Mouse (Mus musculus): Measurements from ENCODE around the gene Ssh3. TPM values are rescaled to one million over a fixed set of nuclear protein-coding genes. Genes with fewer than 3 reads are reported as not detected.

The Ssh3 gene
- polyA plus RNA-seq, 1 experiment from 2014 or later = 17.4 TPM

DNA sequence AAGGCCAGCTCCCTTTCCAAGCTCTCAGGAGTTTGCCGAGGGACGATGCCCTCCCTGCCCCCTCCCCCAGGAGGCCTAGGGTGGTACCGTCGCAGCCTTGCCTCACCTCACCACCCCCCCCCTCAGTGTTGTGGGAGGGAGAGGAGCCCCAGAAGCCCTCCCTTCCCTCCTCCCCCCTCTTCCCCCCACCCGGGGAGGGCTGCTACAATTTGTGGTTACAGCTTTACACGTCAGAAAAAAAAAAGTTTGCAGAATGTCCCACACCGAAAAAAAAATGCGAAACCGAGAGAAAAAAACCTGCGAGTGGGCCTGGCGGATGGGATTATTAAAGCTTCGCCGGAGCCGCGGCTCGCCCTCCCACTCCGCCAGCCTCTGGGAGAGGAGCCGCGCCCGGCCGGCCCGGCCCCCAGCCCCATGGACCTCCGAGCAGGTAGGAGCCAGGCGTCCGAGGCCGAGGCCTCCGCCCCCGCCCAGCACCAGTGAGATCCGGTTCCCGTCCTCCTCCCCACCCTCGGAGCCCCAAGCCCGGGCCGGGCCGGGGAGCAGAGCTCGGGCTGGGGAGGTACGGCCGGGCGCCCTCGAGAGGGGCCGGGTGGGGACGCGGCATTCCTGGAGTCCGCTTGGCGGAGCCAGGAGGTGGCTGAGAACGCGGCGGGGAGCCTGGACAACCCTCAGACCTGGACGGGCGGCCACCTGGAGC lies 54.8 kb downstream of the Ssh3 start, which contains the start of the genes Clcf1 and AC109138.7:
Gene Clcf1, plus strand, starts transcription at position 168 of the 700 bp plus-strand sequence.
Gene AC109138.7, plus strand, starts transcription at position 287 of the 700 bp plus-strand sequence.
- H3K9ac ChIP-seq = peak within 1 kb of the TSS; percentile 98
- peaks cover 4% of the 10 kb centered on the region; the same call in 1 of the 2 replicates for H3K27me3 ChIP-seq
- H3K4me3 ChIP-seq = peak within 1 kb of the TSS; percentile 95
- under 1% methylated on average over 45 of the region's 49 CpGs for WGBS
- peak within 1 kb of the TSS; percentile 97 for H3K27ac ChIP-seq
- no peaks in the 10 kb centered on the region for H3K9me3 ChIP-seq
- 0 out of 2 replicates have a peak, but pooled peaks have one; percentile 12 for ATAC-seq (ENCODE audit: insufficient number of reproducible peaks, insufficient read depth, low FRiP score, low TSS enrichment, low read depth)
- peaks cover 66% of the 10 kb centered on the region for H3K4me1 ChIP-seq
- peak within 1 kb of the TSS; percentile 87 for H3K4me2 ChIP-seq
- H3K36me3 ChIP-seq = no peaks in the 10 kb centered on the region

DNA sequence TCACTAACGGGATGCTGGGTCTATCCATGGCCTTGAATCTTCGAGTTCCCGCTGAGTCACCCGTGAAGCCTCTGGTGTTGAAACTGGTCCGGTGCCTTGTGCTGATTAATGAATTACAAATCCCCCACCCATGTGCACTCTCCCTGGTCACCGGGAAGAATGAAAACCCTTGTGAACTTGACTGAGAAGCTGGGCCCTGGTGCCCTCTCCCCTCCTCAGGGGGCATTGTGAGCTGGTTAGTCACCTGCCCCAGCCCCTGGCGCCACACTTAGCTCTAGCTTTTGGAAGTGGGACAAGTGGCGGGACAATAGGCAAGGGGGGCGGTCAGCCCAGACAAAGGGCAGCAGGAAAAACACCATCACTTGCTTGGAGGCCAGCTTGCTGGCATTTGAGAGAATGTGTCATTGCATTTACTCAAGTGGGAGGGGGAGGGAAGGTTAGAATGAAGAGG lies 55.4 kb downstream of the Ssh3 start:
- Histone ChIP-seq H3K4me1 (peaks cover 60% of the 10 kb centered on the region), H3K4me2 (peak overlapping the region; percentile 87), H3K27ac (peak overlapping the region; percentile 97), H3K27me3 (peaks cover 4% of the 10 kb centered on the region; the same call in 1 of the 2 replicates), H3K36me3 (no peaks in the 10 kb centered on the region), H3K9ac (peak overlapping the region; percentile 98), H3K4me3 (peak overlapping the region; percentile 95), H3K9me3 (no peaks in the 10 kb centered on the region)
- ATAC-seq (ENCODE audit: insufficient number of reproducible peaks, insufficient read depth, low FRiP score, low TSS enrichment, low read depth) = no peak
- WGBS = 9% methylated on average over 9 of the region's 9 CpGs

- WGBS = 14% methylated on average over 4 of the region's 4 CpGs
- Histone ChIP-seq H3K27ac (peak overlapping the region; percentile 97), H3K27me3 (peaks cover 4% of the 10 kb centered on the region; the same call in 1 of the 2 replicates), H3K36me3 (no peaks in the 10 kb centered on the region), H3K4me3 (no peak overlapping the region), H3K4me2 (peak overlapping the region; percentile 87), H3K4me1 (peaks cover 45% of the 10 kb centered on the region), H3K9me3 (no peaks in the 10 kb centered on the region), H3K9ac (peak overlapping the region; percentile 46)
- ATAC-seq (ENCODE audit: insufficient number of reproducible peaks, insufficient read depth, low FRiP score, low TSS enrichment, low read depth) = no peak
Observed at GRCm38 (mm10) chr19:4211891-4212588, 56.9 kb downstream of the Ssh3 start.

Small RNA genes within 50 kb of the gene (microRNA-seq; reads per million reads assigned to microRNA genes)
- gene Gm26115 (not detected), gene Mir6985 (not detected)

Other genes with a start within 250 kb of the Ssh3 start
- gene Gstp1, start 231.2 kb downstream of the Ssh3 start, polyA plus RNA-seq (2015; fragmentation: Nextera tagmentation; extraction: Ambion mirVana) = 535 and 609 TPM in 2 replicates
- gene Gstp2, start 223.2 kb downstream of the Ssh3 start, polyA plus RNA-seq (2015; fragmentation: Nextera tagmentation; extraction: Ambion mirVana) = 1.2 and 3.4 TPM in 2 replicates
- 0.32 and 0.41 TPM in 2 replicates for gene Gstp3, start 209.6 kb downstream of the Ssh3 start, polyA plus RNA-seq (2015; fragmentation: Nextera tagmentation; extraction: Ambion mirVana)
- gene Cabp2, start 187.6 kb downstream of the Ssh3 start, polyA plus RNA-seq (2015; fragmentation: Nextera tagmentation; extraction: Ambion mirVana) = not detected in 2 replicates
- 55.6 and 62.3 TPM in 2 replicates for gene Cdk2ap2, start 172.0 kb downstream of the Ssh3 start, polyA plus RNA-seq (2015; fragmentation: Nextera tagmentation; extraction: Ambion mirVana)
- 6.4 and 8.3 TPM in 2 replicates for gene Pitpnm1, start 169.2 kb downstream of the Ssh3 start, polyA plus RNA-seq (2015; fragmentation: Nextera tagmentation; extraction: Ambion mirVana)
- gene Aip, start 143.3 kb downstream of the Ssh3 start, polyA plus RNA-seq (2015; fragmentation: Nextera tagmentation; extraction: Ambion mirVana) = 97.6 and 107 TPM in 2 replicates
- not detected in 2 replicates for gene Gpr152, start 129.4 kb downstream of the Ssh3 start, polyA plus RNA-seq (2015; fragmentation: Nextera tagmentation; extraction: Ambion mirVana)
- not detected in 2 replicates for gene Cabp4, start 125.1 kb downstream of the Ssh3 start, polyA plus RNA-seq (2015; fragmentation: Nextera tagmentation; extraction: Ambion mirVana)
- gene Coro1b, start 120.6 kb downstream of the Ssh3 start, polyA plus RNA-seq (2015; fragmentation: Nextera tagmentation; extraction: Ambion mirVana) = 129 and 150 TPM in 2 replicates
- gene Ptprcap, start 115.6 kb downstream of the Ssh3 start, polyA plus RNA-seq (2015; fragmentation: Nextera tagmentation; extraction: Ambion mirVana) = 2.8 and 3.0 TPM in 2 replicates
- gene Rps6kb2, start 105.8 kb downstream of the Ssh3 start, polyA plus RNA-seq (2015; fragmentation: Nextera tagmentation; extraction: Ambion mirVana) = 65.5 and 69.6 TPM in 2 replicates
- 1.7 and 3.0 TPM in 2 replicates for gene Carns1, start 93.7 kb downstream of the Ssh3 start, polyA plus RNA-seq (2015; fragmentation: Nextera tagmentation; extraction: Ambion mirVana)
- gene Tbc1d10c, start 77.9 kb downstream of the Ssh3 start, polyA plus RNA-seq (2015; fragmentation: Nextera tagmentation; extraction: Ambion mirVana) = 1.8 and 3.1 TPM in 2 replicates
- 788 and 789 TPM in 2 replicates for gene Ppp1ca, start 77.1 kb downstream of the Ssh3 start, polyA plus RNA-seq (2015; fragmentation: Nextera tagmentation; extraction: Ambion mirVana)
- gene Rad9a, start 67.5 kb downstream of the Ssh3 start, polyA plus RNA-seq (2015; fragmentation: Nextera tagmentation; extraction: Ambion mirVana) = 34.1 and 37.3 TPM in 2 replicates
- 11.1 and 11.5 TPM in 2 replicates for gene Clcf1, start 54.9 kb downstream of the Ssh3 start, polyA plus RNA-seq (2015; fragmentation: Nextera tagmentation; extraction: Ambion mirVana)
- not detected in 2 replicates for gene AC109138.7, start 54.8 kb downstream of the Ssh3 start, polyA plus RNA-seq (2015; fragmentation: Nextera tagmentation; extraction: Ambion mirVana)
- gene Pold4, start 37.3 kb downstream of the Ssh3 start, polyA plus RNA-seq (2015; fragmentation: Nextera tagmentation; extraction: Ambion mirVana) = 21.2 and 24.9 TPM in 2 replicates
- gene Ankrd13d, start 14.0 kb upstream of the Ssh3 start, polyA plus RNA-seq (2015; fragmentation: Nextera tagmentation; extraction: Ambion mirVana) = 12.6 and 13.5 TPM in 2 replicates
- gene Grk2, start 37.0 kb upstream of the Ssh3 start, polyA plus RNA-seq (2015; fragmentation: Nextera tagmentation; extraction: Ambion mirVana) = 17.0 and 19.6 TPM in 2 replicates
- 53.6 and 59.4 TPM in 2 replicates for gene Kdm2a, start 129.1 kb upstream of the Ssh3 start, polyA plus RNA-seq (2015; fragmentation: Nextera tagmentation; extraction: Ambion mirVana)
- gene Rhod, start 170.3 kb upstream of the Ssh3 start, polyA plus RNA-seq (2015; fragmentation: Nextera tagmentation; extraction: Ambion mirVana) = 39.2 and 42.7 TPM in 2 replicates
- gene Syt12, start 208.3 kb upstream of the Ssh3 start, polyA plus RNA-seq (2015; fragmentation: Nextera tagmentation; extraction: Ambion mirVana) = 2.0 and 2.3 TPM in 2 replicates
- gene 2010003K11Rik, start 229.4 kb upstream of the Ssh3 start, polyA plus RNA-seq (2015; fragmentation: Nextera tagmentation; extraction: Ambion mirVana) = not detected in 2 replicates
- gene Pcx, start 241.3 kb upstream of the Ssh3 start, polyA plus RNA-seq (2015; fragmentation: Nextera tagmentation; extraction: Ambion mirVana) = 24.8 and 26.3 TPM in 2 replicates